Mouse (Mus musculus) left cerebral cortex, postnatal 14 days (tissue): ENCODE measurements at regions not wholly inside any gene's neighbourhood (a gene's known extent, or its start where the extent isn't known, plus 50 kb on each side); places are given as distances from the start of the nearest gene placed in this dataset.

Experiments used
- DNase-seq, 2 experiments: peaks; one replicate each; pipeline ENCODE4 v3.0.0; 2021 to 2022; ENCODE audit warnings: low spot score in 2 of 2, mixed read lengths in 1 of 2
- intact Hi-C: fragments of 180-260 bp; cut with DNase I; formaldehyde crosslinking; loops from one replicate; pipeline ENCODE4 v1.15.1; 2025
- microRNA-seq, 2 experiments: library from miRNA; unstranded; fragments of <30 nt; microRNA quantifications; one replicate each; pipeline ENCODE4 v1.2.0; 2022

- DNase-seq, result no peak
- intact Hi-C loops, result no loop called here
These were observed 81.9 kb upstream of the Klf12 start for GRCm38 (mm10) chr14:100366234-100366864.

GRCm38 (mm10) chr14:100362786-100363185 is 78.3 kb upstream of the Klf12 start:
- intact Hi-C loops, result no loop called here

DNA sequence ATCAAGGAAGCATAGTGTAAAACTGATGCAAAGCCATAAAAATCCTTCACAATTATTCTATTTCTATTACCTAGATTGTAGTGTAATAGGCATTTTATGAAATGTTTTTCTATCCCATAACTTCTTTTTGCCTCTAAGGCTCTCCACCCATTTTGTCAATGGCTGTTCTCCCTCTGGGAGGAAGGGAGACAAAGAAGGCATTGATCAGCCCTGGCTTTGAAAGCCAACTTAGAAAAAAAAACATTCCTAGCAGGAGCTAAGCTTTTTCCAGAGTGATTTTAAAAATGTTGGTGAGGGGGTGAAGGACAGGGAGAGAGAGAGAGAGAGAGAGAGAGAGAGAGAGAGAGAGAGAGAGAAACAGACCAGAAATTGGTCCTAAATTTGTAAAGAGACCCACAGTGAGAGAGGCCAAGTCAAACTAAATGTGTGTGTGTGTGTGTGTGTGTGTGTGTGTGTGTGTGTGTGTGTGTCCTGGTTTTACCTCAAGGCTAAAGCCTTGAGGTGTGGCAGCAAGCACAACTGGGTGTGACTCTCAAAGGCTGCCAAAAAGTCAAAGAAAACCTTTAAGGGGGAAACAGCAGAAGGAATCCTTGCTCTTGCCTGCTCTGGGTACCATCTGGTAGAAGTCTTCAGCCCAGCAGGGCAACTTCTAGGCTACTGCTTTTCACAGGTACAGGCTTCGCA is 77.0 kb upstream of the Klf12 start:
- DNase-seq, result no peak
- intact Hi-C loops, result no loop called here

More at GRCm38 (mm10) chr14:100362786-100363185, 78.3 kb upstream of the Klf12 start:
- DNase-seq, result no peak

- intact Hi-C loops, result no loop called here
- DNase-seq, result no peak
These were observed 75.4 kb upstream of the Klf12 start for GRCm38 (mm10) chr14:100359881-100360280.

DNA sequence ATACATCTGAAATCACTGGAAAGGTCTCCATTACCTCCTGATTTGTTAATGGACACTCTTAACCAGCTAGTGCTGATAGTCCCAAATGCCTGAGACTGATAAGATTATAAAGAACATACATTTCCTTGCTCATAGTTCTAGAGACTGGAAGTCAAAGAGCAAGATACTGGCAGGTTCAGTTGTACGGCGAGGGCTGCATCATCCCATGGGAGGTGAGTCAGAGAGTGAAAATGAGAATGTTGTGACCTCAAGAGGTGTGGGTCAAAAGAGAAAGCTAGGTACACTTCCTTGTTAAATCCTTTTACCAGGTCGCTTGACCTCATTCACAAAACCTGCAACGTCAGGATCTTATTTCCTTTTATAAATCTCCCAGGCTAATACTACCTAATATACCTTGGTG is 72.7 kb upstream of the Klf12 start:
- intact Hi-C loops, result no loop called here
- no peak for DNase-seq

DNA sequence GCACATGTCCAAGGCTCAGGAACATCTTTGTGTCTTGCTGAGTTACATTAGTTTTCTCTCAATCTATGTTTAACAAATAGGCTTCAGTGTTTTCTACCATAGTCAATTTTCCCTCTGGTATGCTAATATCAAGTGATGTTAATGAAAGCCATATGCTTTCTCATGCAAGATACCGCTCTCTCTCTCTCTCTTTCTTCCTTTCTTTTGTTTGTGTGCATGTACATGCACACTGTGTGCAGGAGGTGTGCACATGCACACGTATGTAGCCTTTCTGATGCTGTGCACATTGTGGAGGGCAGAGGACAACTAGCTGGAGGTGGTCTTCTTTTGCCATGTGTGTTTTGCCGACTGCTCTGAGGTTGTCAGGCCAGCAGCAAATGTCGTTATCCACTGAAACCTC is 69.0 kb upstream of the Klf12 start:
- DNase-seq, result no peak
- intact Hi-C loops, result no loop called here

GRCm38 (mm10) chr14:100352961-100353452 is 68.5 kb upstream of the Klf12 start:
- intact Hi-C loops, result no loop called here
- DNase-seq, result no peak

GRCm38 (mm10) chr14:100351004-100351403 is 66.5 kb upstream of the Klf12 start:
- intact Hi-C loops, result no loop called here
- DNase-seq, result no peak

- intact Hi-C loops, result no loop called here
- no peak for DNase-seq
These were observed 65.7 kb upstream of the Klf12 start for GRCm38 (mm10) chr14:100350021-100350790.

DNA sequence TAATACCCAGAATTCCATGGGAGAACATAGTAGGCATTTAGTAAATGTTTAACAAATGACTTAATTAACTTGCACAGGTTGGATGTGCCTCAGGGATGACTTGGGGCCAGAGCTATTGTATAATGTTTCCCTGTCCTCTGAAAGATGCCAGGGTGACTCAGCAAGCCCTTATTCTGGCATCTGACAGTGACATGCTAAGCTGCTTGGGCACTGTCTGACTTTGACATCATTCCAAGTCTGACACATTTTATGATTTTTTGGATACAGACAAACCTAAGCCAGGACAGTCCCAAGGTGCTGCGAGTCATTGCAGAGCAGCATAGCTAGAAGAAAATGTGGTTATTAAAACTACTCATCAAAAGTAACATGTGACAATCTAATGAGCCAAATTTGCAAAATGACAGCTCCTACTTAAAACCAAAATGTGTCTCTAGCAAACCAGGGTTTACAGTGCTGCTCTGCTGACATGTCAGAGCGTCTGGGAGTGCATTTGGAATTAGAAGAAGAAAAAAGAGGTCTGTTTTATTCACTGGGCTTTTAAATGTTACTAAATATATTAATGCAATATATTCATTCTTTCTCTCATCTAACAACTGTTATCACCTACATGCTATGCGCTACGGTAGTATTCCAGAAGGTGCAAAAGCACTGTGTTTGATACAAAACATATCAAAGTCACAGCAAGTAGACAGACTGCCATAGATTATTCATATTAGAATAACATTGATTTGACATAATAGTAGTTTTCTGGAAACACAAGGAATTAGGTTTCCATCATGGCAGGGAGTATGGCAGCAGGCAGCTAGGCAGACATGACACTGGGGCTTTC is 64.1 kb upstream of the Klf12 start:
- intact Hi-C loops, result no loop called here
- no peak for DNase-seq

- DNase-seq, result no peak
- intact Hi-C loops, result no loop called here
These were observed 52.4 kb upstream of the Klf12 start for GRCm38 (mm10) chr14:100336926-100337325.

Small RNA genes lying in the stretch of these regions (microRNA-seq; reads per million reads assigned to microRNA genes)
- 0 reads per million in 2 experiments for gene Gm22401
